Mouse (Mus musculus) limb, embryonic 15.5 days (tissue): Measurements from ENCODE around the gene Nexn. TPM values are rescaled to one million over a fixed set of nuclear protein-coding genes. Genes with fewer than 3 reads are reported as not detected.
A peak's percentile ranks its signal among the peaks of the same experiment; 100 is the strongest.
"Not testable (repeated sequence)": the region's sequence is repeated elsewhere in the genome, so short reads cannot be mapped to it uniquely, and the experiment has no call there.

ENCODE experiments used
- ATAC-seq: fragments of 200-750 bp; cut with Nextera tagmentation; 2 replicates; pipeline ENCODE4 v1.8.0; 2017; ENCODE audit warnings: low read depth, moderate TSS enrichment; ENCODE audit not compliant: insufficient number of reproducible peaks, low FRiP score, low TSS enrichment
- H3K27ac ChIP-seq: fragments of 300-500 bp; sonication (generic); 2 replicates; pipeline ENCODE4 v1.5.1; 2015; ENCODE audit warnings: moderate library complexity, mild to moderate bottlenecking, inconsistent platforms
- H3K27me3 ChIP-seq: fragments of 300-500 bp; sonication (generic); 2 replicates; pipeline ENCODE4 v1.6.1; 2015; ENCODE audit warnings: inconsistent platforms
- H3K36me3 ChIP-seq: fragments of 300-500 bp; sonication (generic); 2 replicates; pipeline ENCODE4 v1.6.1; 2015; ENCODE audit warnings: inconsistent platforms
- H3K4me1 ChIP-seq: fragments of 300-500 bp; sonication (generic); 2 replicates; pipeline ENCODE4 v1.6.1; 2015; ENCODE audit warnings: inconsistent platforms
- H3K4me2 ChIP-seq: fragments of 300-500 bp; sonication (generic); 2 replicates; pipeline ENCODE4 v1.6.1; 2015; ENCODE audit warnings: mild to moderate bottlenecking, inconsistent platforms
- H3K4me3 ChIP-seq: fragments of 300-500 bp; sonication (generic); 2 replicates; pipeline ENCODE4 v1.5.1; 2015; ENCODE audit warnings: mild to moderate bottlenecking, inconsistent platforms
- H3K9ac ChIP-seq: fragments of 300-500 bp; sonication (generic); 2 replicates; pipeline ENCODE4 v1.6.1; 2015; ENCODE audit warnings: inconsistent platforms
- H3K9me3 ChIP-seq: fragments of 300-500 bp; sonication (generic); 2 replicates; pipeline ENCODE4 v1.6.1; 2016; ENCODE audit warnings: inconsistent platforms
- WGBS: fragments of 180-500 bp; shearing (Covaris S2); methylation state at CpG from one replicate; pipeline ENCODE4 v1.1.7; 2015; 5-methylcytosine and 5-hydroxymethylcytosine counted together
- polyA plus RNA-seq: library from polyadenylated mRNA; unstranded; fragments of >200 nt; fragmentation: Nextera tagmentation; extraction: Ambion mirVana; gene quantifications from 2 replicates; pipeline ENCODE4 v1.2.1, GENCODE M21; 2015

Nexn gene
- polyA plus RNA-seq, 1 experiment from 2014 or later, result 28.5 TPM

DNA sequence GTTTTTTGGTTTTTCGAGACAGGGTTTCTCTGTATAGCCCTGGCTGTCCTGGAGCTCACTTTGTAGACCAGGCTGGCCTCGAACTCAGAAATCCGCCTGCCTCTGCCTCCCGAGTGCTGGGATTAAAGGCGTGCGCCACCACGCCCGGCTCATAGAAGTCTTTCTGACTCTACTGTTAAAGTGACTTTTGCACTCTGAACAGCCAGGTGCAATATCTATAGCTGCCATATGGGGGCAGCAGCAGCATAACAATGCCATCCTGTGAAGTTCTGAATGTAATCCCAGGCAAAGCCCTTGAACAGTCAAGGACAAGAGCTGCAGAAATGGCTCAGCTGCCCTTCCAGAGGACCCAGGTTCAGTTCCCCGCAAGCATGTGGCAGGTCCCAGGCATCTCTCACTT lies 6.7 kb downstream of the Nexn start:
- not testable (repeated sequence) for ATAC-seq, H3K4me3 ChIP-seq, H3K9ac ChIP-seq, H3K4me1 ChIP-seq, H3K9me3 ChIP-seq, H3K36me3 ChIP-seq, H3K27ac ChIP-seq, H3K4me2 ChIP-seq, H3K27me3 ChIP-seq
- WGBS, result 34% methylated on average over 8 of the region's 9 CpGs

GRCm38 (mm10) chr3:152257528-152257927 lies 8.6 kb downstream of the Nexn start:
- H3K4me3 ChIP-seq, result no peak overlapping the region
- WGBS, result 69% methylated on average over 3 of the region's 3 CpGs
- peaks cover 6% of the 10 kb centered on the region; the same call in 1 of the 2 replicates for H3K4me1 ChIP-seq
- H3K27ac ChIP-seq, result no peak overlapping the region
- no peaks in the 10 kb centered on the region for H3K27me3 ChIP-seq
- no peak overlapping the region for H3K9ac ChIP-seq
- H3K9me3 ChIP-seq, result no peaks in the 10 kb centered on the region
- no peak for ATAC-seq
- H3K4me2 ChIP-seq, result no peak overlapping the region
- H3K36me3 ChIP-seq, result no peaks in the 10 kb centered on the region

GRCm38 (mm10) chr3:152250487-152250886 lies 15.7 kb downstream of the Nexn start:
- WGBS, result 83% methylated on average over 1 of the region's 1 CpGs
- no peaks in the 10 kb centered on the region for H3K9me3 ChIP-seq
- H3K4me3 ChIP-seq, result no peak overlapping the region
- H3K9ac ChIP-seq, result no peak overlapping the region
- no peak for ATAC-seq
- H3K27ac ChIP-seq, result no peak overlapping the region
- no peaks in the 10 kb centered on the region for H3K4me1 ChIP-seq
- no peak overlapping the region for H3K4me2 ChIP-seq
- H3K36me3 ChIP-seq, result no peaks in the 10 kb centered on the region
- H3K27me3 ChIP-seq, result no peaks in the 10 kb centered on the region

DNA sequence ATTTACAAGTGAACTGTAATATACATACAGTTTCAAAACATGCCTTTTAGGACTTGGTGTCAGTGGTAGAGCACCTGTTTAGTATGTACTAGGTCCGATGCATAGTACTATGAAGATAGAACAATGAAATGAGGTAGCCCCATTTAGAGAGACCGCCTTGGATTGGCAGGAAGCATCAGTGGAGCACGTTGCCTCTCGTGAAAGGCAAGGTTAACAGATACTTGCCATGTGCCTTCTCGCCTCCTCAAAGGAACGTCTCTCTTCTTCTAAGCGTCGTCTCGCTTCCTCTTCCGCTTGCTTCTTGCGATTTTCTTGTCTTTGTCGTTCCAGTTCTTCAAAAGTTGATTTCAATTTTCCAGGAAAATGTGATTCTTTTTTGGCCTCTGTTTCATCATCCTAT lies 18.4 kb downstream of the Nexn start:
- Histone ChIP-seq H3K4me3 (no peak overlapping the region), H3K27me3 (no peaks in the 10 kb centered on the region), H3K36me3 (no peaks in the 10 kb centered on the region), H3K4me1 (no peaks in the 10 kb centered on the region), H3K27ac (no peak overlapping the region), H3K4me2 (no peak overlapping the region), H3K9ac (no peak overlapping the region), H3K9me3 (no peaks in the 10 kb centered on the region)
- ATAC-seq, result no peak
- 84% methylated on average over 12 of the region's 12 CpGs for WGBS

DNA sequence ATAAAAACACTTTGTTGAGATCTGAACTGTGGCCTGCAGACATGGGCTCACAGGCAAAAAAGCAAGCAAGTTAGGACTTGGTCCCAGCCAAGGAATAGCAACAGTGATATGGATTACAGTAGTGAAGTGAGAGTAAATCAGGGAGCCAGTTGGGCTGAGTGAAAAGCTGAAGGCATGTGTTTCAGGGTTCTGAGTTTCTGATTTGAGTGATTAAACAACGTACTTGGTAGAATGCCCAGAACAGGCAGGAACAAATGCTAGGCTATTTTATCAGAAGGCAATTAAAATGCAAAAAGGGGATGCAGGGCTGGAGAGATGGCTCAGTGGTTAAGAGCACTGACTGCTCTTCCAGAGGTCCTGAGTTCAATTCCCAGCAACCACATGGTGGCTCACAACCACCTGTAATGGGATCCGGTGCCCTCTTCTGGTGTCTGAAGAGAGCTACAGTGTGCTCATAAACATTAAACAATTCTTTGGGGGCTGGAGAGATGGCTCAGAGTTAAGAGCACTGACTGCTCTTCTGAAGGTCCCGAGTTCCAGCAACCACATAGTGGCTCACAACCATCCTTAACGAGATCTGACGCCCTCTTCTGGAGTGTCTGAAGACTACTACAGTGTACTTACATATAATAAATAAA lies 20.8 kb downstream of the Nexn start:
- 0 out of 2 replicates have a peak, but pooled peaks cover 4% of the 10 kb centered on the region for H3K36me3 ChIP-seq
- no peak overlapping the region for H3K4me2 ChIP-seq
- WGBS, result 74% methylated on average over 5 of the region's 5 CpGs
- H3K4me1 ChIP-seq, result no peaks in the 10 kb centered on the region
- H3K27ac ChIP-seq, result no peak overlapping the region
- no peak overlapping the region for H3K9ac ChIP-seq
- ATAC-seq, result no peak
- H3K27me3 ChIP-seq, result no peaks in the 10 kb centered on the region
- H3K9me3 ChIP-seq, result no peaks in the 10 kb centered on the region
- H3K4me3 ChIP-seq, result no peak overlapping the region

GRCm38 (mm10) chr3:152243304-152243703 lies 22.8 kb downstream of the Nexn start:
- 67% methylated on average over 4 of the region's 4 CpGs for WGBS
- Histone ChIP-seq H3K36me3 (peaks cover 13% of the 10 kb centered on the region; the same call in 1 of the 2 replicates), H3K4me1 (no peaks in the 10 kb centered on the region), H3K9ac (no peak overlapping the region), H3K9me3 (no peaks in the 10 kb centered on the region), H3K27me3 (no peaks in the 10 kb centered on the region), H3K27ac (no peak overlapping the region), H3K4me3 (no peak overlapping the region), H3K4me2 (no peak overlapping the region)
- ATAC-seq, result no peak

- H3K27ac ChIP-seq, result no peak overlapping the region
- H3K9ac ChIP-seq, result no peak overlapping the region
- no peak for ATAC-seq
- no peaks in the 10 kb centered on the region for H3K27me3 ChIP-seq
- 54% methylated on average over 3 of the region's 3 CpGs for WGBS
- no peak overlapping the region for H3K4me3 ChIP-seq
- H3K4me1 ChIP-seq, result no peaks in the 10 kb centered on the region
- H3K9me3 ChIP-seq, result no peaks in the 10 kb centered on the region
- no peak overlapping the region for H3K4me2 ChIP-seq
- H3K36me3 ChIP-seq, result peaks cover 21% of the 10 kb centered on the region; the same call in 1 of the 2 replicates
These were observed 25.1 kb downstream of the Nexn start for GRCm38 (mm10) chr3:152241098-152241497.

DNA sequence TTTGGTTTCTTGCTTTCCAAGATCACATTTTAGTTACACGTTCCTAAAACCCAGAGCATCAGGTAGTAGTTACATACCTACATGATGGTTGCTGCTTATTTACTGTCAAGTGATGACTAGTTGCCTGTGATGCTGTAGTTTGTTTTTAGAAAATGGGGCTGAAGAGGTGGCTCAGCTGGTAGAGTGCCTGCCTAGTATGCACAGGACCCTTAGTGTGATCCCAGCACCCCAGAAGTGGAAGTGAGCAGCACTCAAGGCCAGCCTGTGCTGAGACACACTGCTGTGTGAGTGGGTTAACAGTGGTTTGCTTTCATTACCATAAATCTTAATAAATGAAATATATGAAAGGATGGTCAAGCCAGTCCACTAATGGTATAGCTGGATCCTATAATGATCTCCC lies 26.6 kb downstream of the Nexn start:
- Histone ChIP-seq H3K27ac (no peak overlapping the region), H3K4me1 (no peaks in the 10 kb centered on the region), H3K9ac (no peak overlapping the region), H3K4me3 (no peak overlapping the region), H3K36me3 (peaks cover 30% of the 10 kb centered on the region), H3K9me3 (no peaks in the 10 kb centered on the region), H3K4me2 (no peak overlapping the region), H3K27me3 (no peaks in the 10 kb centered on the region)
- WGBS, result 90% methylated on average over 1 of the region's 1 CpGs
- ATAC-seq, result no peak

- Histone ChIP-seq H3K4me2 (no peak overlapping the region), H3K9ac (no peak overlapping the region), H3K4me1 (no peaks in the 10 kb centered on the region), H3K4me3 (no peak overlapping the region), H3K27ac (no peak overlapping the region), H3K36me3 (peaks cover 33% of the 10 kb centered on the region), H3K27me3 (no peaks in the 10 kb centered on the region), H3K9me3 (no peaks in the 10 kb centered on the region)
- ATAC-seq, result 0 out of 2 replicates have a peak, but pooled peaks have one; percentile 19
- WGBS, result 58% methylated on average over 2 of the region's 2 CpGs
These were observed 27.3 kb downstream of the Nexn start for GRCm38 (mm10) chr3:152238836-152239235.

DNA sequence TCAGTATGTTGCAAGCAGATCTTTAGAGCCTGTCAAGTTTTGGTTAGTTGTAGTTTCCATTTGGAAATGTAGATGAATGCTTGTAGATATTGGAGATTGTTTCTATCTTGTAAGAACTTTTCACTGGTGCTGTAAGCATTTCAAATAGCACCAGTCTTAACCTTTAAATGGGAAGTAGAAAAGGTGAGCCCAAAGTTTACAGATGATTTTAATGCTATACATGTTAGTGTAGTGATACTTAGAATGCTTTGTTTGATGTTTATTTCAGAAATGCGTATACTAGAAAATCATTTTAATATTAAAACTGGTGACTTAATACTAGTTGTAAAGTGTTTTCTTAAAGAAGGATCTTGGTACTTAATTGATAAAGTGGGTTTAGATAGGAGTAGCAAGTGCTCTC lies 30.3 kb downstream of the Nexn start:
- Histone ChIP-seq H3K9ac (no peak overlapping the region), H3K4me3 (no peak overlapping the region), H3K4me2 (no peak overlapping the region), H3K36me3 (peaks cover 43% of the 10 kb centered on the region), H3K4me1 (no peaks in the 10 kb centered on the region), H3K9me3 (no peaks in the 10 kb centered on the region), H3K27ac (no peak overlapping the region), H3K27me3 (no peaks in the 10 kb centered on the region)
- ATAC-seq, result no peak
- WGBS, result 90% methylated on average over 1 of the region's 1 CpGs

- no peak overlapping the region for H3K9ac ChIP-seq
- H3K4me2 ChIP-seq, result no peak overlapping the region
- no peaks in the 10 kb centered on the region for H3K4me1 ChIP-seq
- no peak overlapping the region for H3K4me3 ChIP-seq
- no peak overlapping the region for H3K27ac ChIP-seq
- no peak for ATAC-seq
- H3K27me3 ChIP-seq, result no peaks in the 10 kb centered on the region
- peaks cover 41% of the 10 kb centered on the region for H3K36me3 ChIP-seq
- 91% methylated on average over 1 of the region's 1 CpGs for WGBS
- H3K9me3 ChIP-seq, result no peaks in the 10 kb centered on the region
These were observed 30.9 kb downstream of the Nexn start for GRCm38 (mm10) chr3:152235238-152235637.

DNA sequence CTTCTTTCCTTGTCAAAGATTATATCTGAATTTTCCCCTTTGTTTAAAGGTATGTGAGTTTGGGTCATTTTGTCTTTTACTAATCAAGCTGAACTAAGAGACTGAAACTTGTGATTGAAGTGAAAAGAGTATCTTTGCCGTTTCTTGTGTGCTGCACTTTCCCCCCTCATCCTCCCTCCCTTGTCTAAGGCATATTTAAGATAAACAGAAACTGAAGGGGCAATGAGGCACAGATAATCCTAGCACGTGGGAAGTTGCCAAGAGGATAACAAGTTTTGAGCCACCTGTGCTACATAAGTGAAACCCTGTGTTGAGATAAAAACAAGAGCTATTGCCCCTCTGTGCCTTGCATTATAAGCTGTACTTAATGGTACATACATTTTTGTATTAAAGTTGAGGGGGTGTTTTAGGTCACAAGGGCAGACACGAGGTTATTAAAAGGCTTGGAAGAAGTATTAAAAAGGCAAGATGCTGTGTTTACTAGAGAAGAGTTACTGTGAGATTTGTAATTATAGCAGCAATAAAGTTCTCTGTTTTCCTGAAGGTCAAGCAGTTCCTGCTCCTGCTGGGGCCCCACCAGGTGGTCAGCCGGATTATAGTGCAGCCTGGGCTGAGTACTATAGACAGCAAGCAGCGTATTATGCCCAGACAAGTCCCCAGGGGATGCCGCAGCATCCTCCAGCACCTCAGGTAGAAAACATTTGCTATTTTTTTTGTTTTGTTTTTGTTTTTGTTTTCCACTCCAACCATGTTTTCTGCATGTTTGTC lies 34.6 kb downstream of the Nexn start:
- no peak overlapping the region for H3K27ac ChIP-seq
- ATAC-seq, result no peak
- H3K9me3 ChIP-seq, result no peaks in the 10 kb centered on the region
- peaks cover 48% of the 10 kb centered on the region for H3K36me3 ChIP-seq
- WGBS, result 39% methylated on average over 6 of the region's 6 CpGs
- no peak overlapping the region for H3K4me2 ChIP-seq
- H3K27me3 ChIP-seq, result no peaks in the 10 kb centered on the region
- H3K9ac ChIP-seq, result no peak overlapping the region
- H3K4me1 ChIP-seq, result no peaks in the 10 kb centered on the region
- H3K4me3 ChIP-seq, result no peak overlapping the region
